Mouse (Mus musculus): Measurements from ENCODE around the gene Tmem220. TPM values are rescaled to one million over a fixed set of nuclear protein-coding genes. Genes with fewer than 3 reads are reported as not detected.
"Not testable (repeated sequence)": the region's sequence is repeated elsewhere in the genome, so short reads cannot be mapped to it uniquely, and the experiment has no call there.

Tmem220 gene
- polyA plus RNA-seq, 1 experiment from 2014 or later: 2.2 TPM

DNA sequence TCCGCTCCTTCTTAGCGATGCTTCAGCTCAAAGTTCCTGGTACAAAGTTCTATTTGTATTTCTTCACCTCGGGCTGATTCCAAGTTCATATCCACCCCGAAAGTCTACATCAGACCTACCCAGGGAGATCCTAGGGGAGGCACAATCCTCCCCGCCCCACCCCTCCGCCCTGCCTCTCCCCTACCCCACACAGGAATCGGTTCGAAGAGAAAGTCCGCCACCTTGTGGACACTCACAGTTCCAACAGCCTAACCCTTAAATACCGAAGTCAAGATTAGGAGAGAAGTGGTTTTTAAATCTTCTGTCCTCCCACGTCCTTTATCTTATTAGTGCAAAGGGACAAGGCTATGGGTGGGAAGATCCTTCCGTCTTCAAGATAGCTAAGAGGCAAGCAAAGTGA, 4.0 kb upstream of the Tmem220 start:
- Histone ChIP-seq H3K4me3 (replicated peaks) (peak overlapping the region; percentile 28), H3K9ac (no peak overlapping the region), H3K36me3 (no peaks in the 10 kb centered on the region), H3K9me3 (replicated peaks) (no peaks in the 10 kb centered on the region), H3K27me3 (no peaks in the 10 kb centered on the region; the same call in 1 of the 2 replicates), H3K4me1 (peaks cover 19% of the 10 kb centered on the region), H3K27ac (replicated peaks) (no peak overlapping the region), H3K4me2 (replicated peaks) (peak overlapping the region; percentile 48)
- WGBS: 4% methylated on average over 12 of the region's 12 CpGs
- ATAC-seq (ENCODE audit: insufficient number of reproducible peaks, low FRiP score, low TSS enrichment, low read depth): no peak

DNA sequence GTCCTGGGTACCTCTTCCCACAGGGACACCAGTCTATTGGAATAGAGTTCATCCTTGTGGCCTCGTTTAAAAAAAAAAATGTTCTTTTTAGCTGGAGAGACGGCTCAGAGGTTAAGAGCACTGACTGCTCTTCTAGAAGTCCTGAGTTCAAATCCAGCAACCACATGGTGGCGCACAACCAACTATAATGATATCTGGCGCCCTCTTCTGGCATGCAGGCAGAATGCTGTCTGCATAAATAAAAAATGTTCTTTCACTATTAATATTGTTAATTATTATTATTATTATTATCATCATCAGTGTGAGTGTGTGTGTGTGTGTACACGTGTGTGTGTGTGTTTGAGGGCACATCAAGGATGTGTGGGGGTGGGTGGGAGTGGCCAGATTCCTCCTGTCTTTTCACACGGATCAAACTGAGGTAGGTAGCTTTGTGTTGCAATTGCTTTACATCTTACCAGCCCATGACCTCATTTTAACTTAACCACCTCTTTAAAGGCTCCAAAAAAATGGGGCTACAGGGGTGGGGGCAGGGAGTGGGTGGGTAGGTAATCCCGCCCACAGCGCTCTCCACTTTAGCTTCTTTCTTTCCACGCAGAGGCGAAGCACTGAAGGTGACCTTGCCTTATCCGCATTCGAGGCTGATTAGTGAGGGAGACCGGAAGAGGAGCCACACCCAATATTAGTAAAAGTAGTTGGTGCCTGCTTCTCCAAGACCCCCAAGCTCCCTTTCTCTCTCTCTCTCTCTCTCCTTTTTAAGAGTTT, 2.4 kb upstream of the Tmem220 start:
- 84% methylated on average over 13 of the region's 13 CpGs for WGBS
- Histone ChIP-seq H3K4me3 (replicated peaks) (no peak overlapping the region), H3K27ac (replicated peaks) (no peak overlapping the region), H3K36me3 (no peaks in the 10 kb centered on the region), H3K9ac (no peak overlapping the region), H3K27me3 (no peaks in the 10 kb centered on the region; the same call in 1 of the 2 replicates), H3K9me3 (replicated peaks) (no peaks in the 10 kb centered on the region), H3K4me1 (peaks cover 19% of the 10 kb centered on the region), H3K4me2 (replicated peaks) (no peak overlapping the region)
- no peak for ATAC-seq (ENCODE audit: insufficient number of reproducible peaks, low FRiP score, low TSS enrichment, low read depth)

DNA sequence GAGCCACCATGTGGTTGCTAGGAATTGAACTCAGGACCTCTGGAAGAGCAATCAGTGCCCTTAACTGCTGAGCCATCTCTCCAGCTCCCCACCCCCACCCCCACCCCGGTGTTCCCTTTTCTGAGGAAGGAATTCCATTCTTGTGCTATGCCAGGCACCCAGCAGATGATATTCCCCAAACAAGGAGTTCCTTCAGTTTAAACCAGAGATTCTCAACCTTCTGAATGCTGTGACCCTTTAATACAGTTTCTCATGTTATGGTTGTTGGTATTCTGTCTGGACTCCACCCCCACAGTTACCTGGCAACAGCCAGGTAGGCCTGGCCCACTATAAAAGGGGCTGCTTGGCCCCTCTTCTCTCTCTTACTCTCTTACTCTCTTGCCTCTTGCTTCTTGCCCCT, 1.8 kb upstream of the Tmem220 start:
- not testable (repeated sequence) for ATAC-seq (ENCODE audit: insufficient number of reproducible peaks, low FRiP score, low TSS enrichment, low read depth); H3K4me3 ChIP-seq (replicated peaks); H3K27me3 ChIP-seq; H3K9ac ChIP-seq; H3K36me3 ChIP-seq; H3K4me2 ChIP-seq (replicated peaks); H3K27ac ChIP-seq (replicated peaks); H3K9me3 ChIP-seq (replicated peaks)
- peaks cover 18% of the 10 kb centered on the region for H3K4me1 ChIP-seq
- 62% methylated on average over 1 of the region's 1 CpGs for WGBS

GRCm38 (mm10) chr11:67023802-67024340, 1.1 kb upstream of the Tmem220 start:
- Histone ChIP-seq H3K4me1 (peaks cover 16% of the 10 kb centered on the region), H3K9me3 (replicated peaks) (no peaks in the 10 kb centered on the region), H3K9ac (no peak overlapping the region), H3K27ac (replicated peaks) (no peak overlapping the region), H3K4me3 (replicated peaks) (peak overlapping the region; percentile 59; the same call in 1 of the 2 replicates), H3K27me3 (no peaks in the 10 kb centered on the region; the same call in 1 of the 2 replicates), H3K36me3 (no peaks in the 10 kb centered on the region), H3K4me2 (replicated peaks) (no peak overlapping the region)
- WGBS: 39% methylated on average over 6 of the region's 6 CpGs
- ATAC-seq (ENCODE audit: insufficient number of reproducible peaks, low FRiP score, low TSS enrichment, low read depth): no peak

- Histone ChIP-seq H3K27ac (replicated peaks) (no peak overlapping the region), H3K9ac (no peak overlapping the region), H3K4me2 (replicated peaks) (no peak overlapping the region), H3K36me3 (no peaks in the 10 kb centered on the region), H3K4me3 (replicated peaks) (no peak overlapping the region), H3K9me3 (replicated peaks) (no peaks in the 10 kb centered on the region), H3K4me1 (no peaks in the 10 kb centered on the region), H3K27me3 (no peaks in the 10 kb centered on the region)
- WGBS: 51% methylated on average over 16 of the region's 16 CpGs
- ATAC-seq (ENCODE audit: insufficient number of reproducible peaks, low FRiP score, low TSS enrichment, low read depth): no peak
Observed at GRCm38 (mm10) chr11:67030904-67031602, 6.1 kb downstream of the Tmem220 start.

DNA sequence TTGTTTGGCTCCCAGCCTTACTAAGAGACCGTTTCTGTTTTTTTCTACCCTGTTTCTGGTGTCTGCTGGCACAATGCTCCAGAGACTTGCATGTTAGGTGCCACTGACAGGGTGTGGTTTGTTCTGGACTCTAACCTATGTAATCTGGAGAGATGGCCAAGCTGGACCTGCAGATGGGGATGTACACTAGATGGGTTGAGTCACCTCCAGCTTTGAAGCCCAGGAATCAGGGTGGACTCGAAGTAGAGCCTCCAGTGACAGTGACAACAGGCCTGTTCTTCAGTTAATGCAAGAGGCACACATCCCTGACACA, 6.6 kb downstream of the Tmem220 start:
- no peak for ATAC-seq (ENCODE audit: insufficient number of reproducible peaks, low FRiP score, low TSS enrichment, low read depth)
- Histone ChIP-seq H3K4me1 (no peaks in the 10 kb centered on the region), H3K27ac (replicated peaks) (no peak overlapping the region), H3K4me2 (replicated peaks) (no peak overlapping the region), H3K9me3 (replicated peaks) (no peaks in the 10 kb centered on the region), H3K4me3 (replicated peaks) (no peak overlapping the region), H3K36me3 (no peaks in the 10 kb centered on the region), H3K9ac (no peak overlapping the region), H3K27me3 (no peaks in the 10 kb centered on the region)
- WGBS: 70% methylated on average over 2 of the region's 2 CpGs

- Histone ChIP-seq H3K27ac (replicated peaks) (no peak overlapping the region), H3K27me3 (no peaks in the 10 kb centered on the region), H3K4me3 (replicated peaks) (no peak overlapping the region), H3K4me1 (no peaks in the 10 kb centered on the region), H3K36me3 (peaks cover 23% of the 10 kb centered on the region; the same call in 1 of the 2 replicates), H3K9ac (no peak overlapping the region), H3K9me3 (replicated peaks) (no peaks in the 10 kb centered on the region), H3K4me2 (replicated peaks) (no peak overlapping the region)
- ATAC-seq (ENCODE audit: insufficient number of reproducible peaks, low FRiP score, low TSS enrichment, low read depth): no peak
- 75% methylated on average over 4 of the region's 4 CpGs for WGBS
Observed at GRCm38 (mm10) chr11:67034775-67035485, 10.0 kb downstream of the Tmem220 start.

DNA sequence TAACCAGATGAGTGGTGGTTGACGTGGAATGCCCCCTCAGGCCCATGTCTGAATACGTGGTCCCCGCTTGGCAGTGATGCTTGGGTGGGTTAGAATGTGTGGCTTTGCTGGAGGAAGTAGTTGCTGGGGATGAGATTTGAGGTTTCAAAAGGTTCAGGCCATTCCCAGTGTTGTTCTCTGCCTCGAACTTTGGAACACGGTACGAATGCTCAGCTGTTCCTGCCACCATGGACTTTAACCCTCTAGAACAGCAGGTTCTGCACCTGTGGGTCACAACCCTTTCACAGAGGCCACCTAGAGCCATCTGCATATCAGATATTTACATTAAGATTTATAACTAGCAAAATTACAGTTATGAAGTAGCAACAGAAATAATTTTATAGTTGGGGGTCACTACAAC, 11.3 kb downstream of the Tmem220 start:
- Histone ChIP-seq H3K9ac (no peak overlapping the region), H3K27ac (replicated peaks) (no peak overlapping the region), H3K27me3 (no peaks in the 10 kb centered on the region), H3K4me1 (no peaks in the 10 kb centered on the region), H3K36me3 (peaks cover 36% of the 10 kb centered on the region), H3K9me3 (replicated peaks) (no peaks in the 10 kb centered on the region), H3K4me3 (replicated peaks) (no peak overlapping the region), H3K4me2 (replicated peaks) (no peak overlapping the region)
- ATAC-seq (ENCODE audit: insufficient number of reproducible peaks, low FRiP score, low TSS enrichment, low read depth): no peak
- 81% methylated on average over 6 of the region's 6 CpGs for WGBS

DNA sequence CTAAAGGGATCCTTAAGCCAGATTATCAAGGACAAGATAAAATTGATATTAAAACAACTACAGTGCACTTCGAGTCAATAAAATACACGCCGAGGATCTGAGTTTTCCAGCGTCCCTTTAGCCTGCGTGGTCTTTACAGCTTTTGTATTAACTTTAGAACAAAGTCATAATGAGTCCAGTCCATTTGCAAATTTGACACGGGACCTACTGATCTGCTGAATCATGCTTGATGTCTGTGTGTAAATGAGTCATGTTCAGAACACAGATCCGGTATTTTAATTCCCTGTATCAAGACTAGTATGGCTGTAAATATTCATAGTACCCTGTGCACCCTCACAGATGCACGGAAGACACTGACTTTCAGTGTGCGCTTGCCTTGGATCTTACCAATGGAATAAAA, 11.9 kb downstream of the Tmem220 start:
- no peak overlapping the region for H3K4me2 ChIP-seq (replicated peaks)
- no peak overlapping the region for H3K9ac ChIP-seq
- WGBS: 95% methylated on average over 9 of the region's 9 CpGs
- H3K9me3 ChIP-seq (replicated peaks): no peaks in the 10 kb centered on the region
- no peaks in the 10 kb centered on the region for H3K27me3 ChIP-seq
- no peak for ATAC-seq (ENCODE audit: insufficient number of reproducible peaks, low FRiP score, low TSS enrichment, low read depth)
- H3K27ac ChIP-seq (replicated peaks): no peak overlapping the region
- no peak overlapping the region for H3K4me3 ChIP-seq (replicated peaks)
- peaks cover 43% of the 10 kb centered on the region for H3K36me3 ChIP-seq
- no peaks in the 10 kb centered on the region for H3K4me1 ChIP-seq

DNA sequence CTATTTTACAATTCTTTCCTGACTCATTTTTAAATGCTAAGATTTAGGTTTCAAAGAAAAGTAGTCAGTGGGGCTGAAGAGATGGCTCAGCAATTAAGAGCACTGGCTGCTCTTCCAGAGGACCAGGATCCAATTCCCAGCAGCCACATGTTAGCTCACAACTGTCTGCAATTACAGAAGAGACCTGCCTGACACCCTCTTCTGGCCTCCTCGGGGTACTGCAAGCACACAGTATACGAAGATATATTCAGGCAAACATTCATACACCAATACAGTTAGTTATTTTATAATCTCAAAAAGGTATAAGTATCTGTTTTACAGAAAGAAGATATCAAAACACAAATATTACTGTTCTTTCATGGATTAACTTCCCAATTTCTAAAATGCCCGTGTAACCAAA, 14.8 kb downstream of the Tmem220 start:
- Histone ChIP-seq H3K4me3 (replicated peaks) (no peak overlapping the region), H3K36me3 (peaks cover 48% of the 10 kb centered on the region), H3K9ac (no peak overlapping the region), H3K4me2 (replicated peaks) (no peak overlapping the region), H3K4me1 (no peaks in the 10 kb centered on the region), H3K9me3 (replicated peaks) (no peaks in the 10 kb centered on the region), H3K27ac (replicated peaks) (no peak overlapping the region), H3K27me3 (no peaks in the 10 kb centered on the region)
- ATAC-seq (ENCODE audit: insufficient number of reproducible peaks, low FRiP score, low TSS enrichment, low read depth): no peak
- WGBS: 88% methylated on average over 3 of the region's 3 CpGs

- H3K4me1 ChIP-seq: no peaks in the 10 kb centered on the region
- no peak for ATAC-seq (ENCODE audit: insufficient number of reproducible peaks, low FRiP score, low TSS enrichment, low read depth)
- H3K27me3 ChIP-seq: no peaks in the 10 kb centered on the region
- no peak overlapping the region for H3K27ac ChIP-seq (replicated peaks)
- H3K36me3 ChIP-seq: peaks cover 48% of the 10 kb centered on the region
- WGBS: 94% methylated on average over 6 of the region's 6 CpGs
- no peak overlapping the region for H3K4me3 ChIP-seq (replicated peaks)
- no peak overlapping the region for H3K4me2 ChIP-seq (replicated peaks)
- no peak overlapping the region for H3K9ac ChIP-seq
- H3K9me3 ChIP-seq (replicated peaks): no peaks in the 10 kb centered on the region
Observed at GRCm38 (mm10) chr11:67040483-67040882, 15.5 kb downstream of the Tmem220 start.
